Mouse (Mus musculus) midbrain, embryonic 10.5 days (tissue): Measurements from ENCODE around the gene Hdac5. TPM values are rescaled to one million over a fixed set of nuclear protein-coding genes. Genes with fewer than 3 reads are reported as not detected.

Experiments
- DNase-seq: peaks from one replicate; pipeline ENCODE4 v3.0.0-alpha.2; 2017; ENCODE audit warnings: low spot score
- H3K27ac ChIP-seq: fragments of 300-500 bp; sonication (generic); replicated peaks from 2 replicates; pipeline ENCODE4 v1.5.1; 2016; ENCODE audit warnings: mild to moderate bottlenecking
- H3K27me3 ChIP-seq: fragments of 300-500 bp; sonication (generic); 2 replicates; pipeline ENCODE4 v1.6.1; 2016; ENCODE audit warnings: low read depth, mild to moderate bottlenecking; ENCODE audit not compliant: poor library complexity, severe bottlenecking
- H3K36me3 ChIP-seq: fragments of 300-500 bp; sonication (generic); 2 replicates; pipeline ENCODE4 v1.6.1; 2016; ENCODE audit warnings: mild to moderate bottlenecking, moderate library complexity
- H3K4me1 ChIP-seq: fragments of 300-500 bp; sonication (generic); 2 replicates; pipeline ENCODE4 v1.6.1; 2016
- H3K4me3 ChIP-seq: fragments of 300-500 bp; sonication (generic); 2 replicates; pipeline ENCODE4 v1.5.1; 2016; ENCODE audit warnings: mild to moderate bottlenecking, moderate library complexity
- H3K9me3 ChIP-seq: fragments of 300-500 bp; sonication (generic); replicated peaks from 2 replicates; pipeline ENCODE4 v1.6.1; 2016; ENCODE audit warnings: mild to moderate bottlenecking
- WGBS: fragments of 180-500 bp; shearing (Covaris S2); methylation state at CpG from one replicate; pipeline ENCODE4 v1.1.7; 2016; 5-methylcytosine and 5-hydroxymethylcytosine counted together
- polyA plus RNA-seq: library from polyadenylated mRNA; unstranded; fragments of >200 nt; fragmentation: Nextera tagmentation; extraction: Ambion mirVana; gene quantifications from 2 replicates; pipeline ENCODE4 v1.2.1, GENCODE M21; 2016

Gene Hdac5
- polyA plus RNA-seq, 1 experiment from 2014 or later = 57.3 TPM

GRCm38 (mm10) chr11:102207825-102208777 is 21.9 kb downstream of the Hdac5 start:
- Histone ChIP-seq H3K9me3 (no peaks in the 10 kb centered on the region), H3K36me3 (peaks cover 44% of the 10 kb centered on the region), H3K4me1 (peaks cover 55% of the 10 kb centered on the region), H3K27me3 (0 out of 2 replicates have a peak, but pooled peaks cover 5% of the 10 kb centered on the region), H3K27ac (peak overlapping the region; percentile 84), H3K4me3 (peak overlapping the region; percentile 37)
- peak; percentile 84 for DNase-seq
- WGBS = 25% methylated on average over 11 of the region's 11 CpGs

- 70% methylated on average over 30 of the region's 30 CpGs for WGBS
- peaks cover 51% of the 10 kb centered on the region for H3K4me1 ChIP-seq
- 0 out of 2 replicates have a peak, but pooled peaks cover 5% of the 10 kb centered on the region for H3K27me3 ChIP-seq
- H3K36me3 ChIP-seq = peaks cover 56% of the 10 kb centered on the region
- 0 out of 2 replicates have a peak overlapping the region, but pooled peaks have one; percentile 4 for H3K4me3 ChIP-seq
- H3K9me3 ChIP-seq = no peaks in the 10 kb centered on the region
- no peak for DNase-seq
- peak overlapping the region; percentile 84 for H3K27ac ChIP-seq
Observed at GRCm38 (mm10) chr11:102206481-102206880, 23.5 kb downstream of the Hdac5 start.

GRCm38 (mm10) chr11:102201408-102201821 is 28.6 kb downstream of the Hdac5 start:
- Histone ChIP-seq H3K4me3 (no peak overlapping the region), H3K9me3 (no peaks in the 10 kb centered on the region), H3K36me3 (peaks cover 99% of the 10 kb centered on the region), H3K27me3 (0 out of 2 replicates have a peak, but pooled peaks cover under 1% of the 10 kb centered on the region), H3K27ac (no peak overlapping the region; the same call in 1 of the 2 replicates), H3K4me1 (peaks cover 19% of the 10 kb centered on the region)
- DNase-seq = no peak
- WGBS = 81% methylated on average over 12 of the region's 12 CpGs

- peaks cover 15% of the 10 kb centered on the region for H3K4me1 ChIP-seq
- H3K27me3 ChIP-seq = no peaks in the 10 kb centered on the region
- no peak overlapping the region for H3K27ac ChIP-seq
- no peaks in the 10 kb centered on the region for H3K9me3 ChIP-seq
- no peak for DNase-seq
- no peak overlapping the region for H3K4me3 ChIP-seq
- peaks cover 100% of the 10 kb centered on the region for H3K36me3 ChIP-seq
- WGBS = 89% methylated on average over 9 of the region's 9 CpGs
Observed at GRCm38 (mm10) chr11:102199856-102200255, 30.1 kb downstream of the Hdac5 start.

GRCm38 (mm10) chr11:102198245-102198644 is 31.7 kb downstream of the Hdac5 start:
- H3K27me3 ChIP-seq = no peaks in the 10 kb centered on the region
- peaks cover 100% of the 10 kb centered on the region for H3K36me3 ChIP-seq
- no peak for DNase-seq
- H3K4me3 ChIP-seq = no peak overlapping the region
- no peaks in the 10 kb centered on the region for H3K9me3 ChIP-seq
- 71% methylated on average over 6 of the region's 6 CpGs for WGBS
- H3K27ac ChIP-seq = no peak overlapping the region
- peaks cover 15% of the 10 kb centered on the region for H3K4me1 ChIP-seq

- Histone ChIP-seq H3K27ac (no peak overlapping the region), H3K9me3 (no peaks in the 10 kb centered on the region), H3K4me1 (peaks cover 12% of the 10 kb centered on the region), H3K36me3 (peaks cover 94% of the 10 kb centered on the region), H3K4me3 (no peak overlapping the region), H3K27me3 (no peaks in the 10 kb centered on the region)
- 88% methylated on average over 21 of the region's 21 CpGs for WGBS
- no peak for DNase-seq
Observed at GRCm38 (mm10) chr11:102196018-102196797, 33.8 kb downstream of the Hdac5 start.

GRCm38 (mm10) chr11:102193657-102194440 is 36.1 kb downstream of the Hdac5 start:
- Histone ChIP-seq H3K27ac (no peak overlapping the region; the same call in 1 of the 2 replicates), H3K9me3 (no peaks in the 10 kb centered on the region), H3K4me1 (peaks cover 32% of the 10 kb centered on the region), H3K27me3 (no peaks in the 10 kb centered on the region), H3K4me3 (no peak overlapping the region), H3K36me3 (peaks cover 71% of the 10 kb centered on the region)
- no peak for DNase-seq
- 89% methylated on average over 9 of the region's 9 CpGs for WGBS

GRCm38 (mm10) chr11:102190848-102191247 is 39.1 kb downstream of the Hdac5 start:
- no peak for DNase-seq
- Histone ChIP-seq H3K4me1 (peaks cover 25% of the 10 kb centered on the region), H3K27ac (no peak overlapping the region), H3K4me3 (peak overlapping the region; percentile 75), H3K9me3 (no peaks in the 10 kb centered on the region), H3K36me3 (peaks cover 41% of the 10 kb centered on the region), H3K27me3 (no peaks in the 10 kb centered on the region)
- WGBS = 52% methylated on average over 4 of the region's 4 CpGs

GRCm38 (mm10) chr11:102189461-102190436 is 40.2 kb downstream of the Hdac5 start, which contains the start of gene G6pc3:
TSS of gene G6pc3 (plus strand) at chr11:102189620.
- H3K27ac ChIP-seq = peak within 1 kb of the TSS; percentile 85
- H3K36me3 ChIP-seq = peaks cover 30% of the 10 kb centered on the region
- H3K9me3 ChIP-seq = no peaks in the 10 kb centered on the region
- peaks cover 30% of the 10 kb centered on the region for H3K4me1 ChIP-seq
- peak; percentile 85 for DNase-seq
- WGBS = 3% methylated on average over 50 of the region's 50 CpGs
- no peaks in the 10 kb centered on the region for H3K27me3 ChIP-seq
- H3K4me3 ChIP-seq = peak within 1 kb of the TSS; percentile 75

GRCm38 (mm10) chr11:102188980-102189379 is 41.0 kb downstream of the Hdac5 start:
- 70% methylated on average over 6 of the region's 6 CpGs for WGBS
- H3K27me3 ChIP-seq = no peaks in the 10 kb centered on the region
- H3K36me3 ChIP-seq = peaks cover 22% of the 10 kb centered on the region
- H3K4me3 ChIP-seq = peak overlapping the region; percentile 75
- peaks cover 35% of the 10 kb centered on the region for H3K4me1 ChIP-seq
- no peaks in the 10 kb centered on the region for H3K9me3 ChIP-seq
- no peak for DNase-seq
- peak overlapping the region; percentile 85 for H3K27ac ChIP-seq

- no peak overlapping the region for H3K4me3 ChIP-seq
- no peak overlapping the region for H3K27ac ChIP-seq
- peaks cover 20% of the 10 kb centered on the region for H3K36me3 ChIP-seq
- WGBS = 85% methylated on average over 1 of the region's 1 CpGs
- no peak for DNase-seq
- H3K27me3 ChIP-seq = no peaks in the 10 kb centered on the region
- no peaks in the 10 kb centered on the region for H3K9me3 ChIP-seq
- peaks cover 44% of the 10 kb centered on the region for H3K4me1 ChIP-seq
Observed at GRCm38 (mm10) chr11:102186235-102186634, 43.7 kb downstream of the Hdac5 start.
